ENCODE assay signal across 24 mouse cellular contexts in the genomic region with DNA sequence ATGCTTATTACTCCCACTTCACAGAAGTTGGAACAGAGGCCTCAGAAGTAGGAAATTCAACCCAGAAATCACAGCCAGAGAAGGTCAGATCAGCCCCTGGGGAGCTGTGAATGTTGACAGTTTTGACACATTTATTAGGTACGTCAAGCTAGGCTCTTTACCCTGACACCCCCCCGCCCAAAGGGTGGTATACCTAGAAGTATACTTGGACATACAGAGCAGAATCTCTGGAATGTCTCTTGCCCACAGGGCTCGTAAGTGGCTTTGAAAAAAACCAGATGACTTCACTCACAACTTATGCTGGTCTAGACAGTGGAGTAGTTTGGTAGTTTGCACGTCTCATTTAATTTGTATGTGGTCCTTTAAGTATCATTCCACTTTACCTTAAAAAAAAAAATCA. TPM values are rescaled to one million over a fixed set of nuclear protein-coding genes. Genes with fewer than 3 reads are reported as not detected.
DNase-seq lines count a peak whose midpoint lies in the region; ATAC-seq lines count a peak whose summit lies in the region.
"Had no signal": no experiment of that assay in that cellular context is flagged by ENCODE, and none has a peak within 500 bp of the region (broad histone marks: within the 10 kb centered on the region; RNA-seq: fewer than 3 reads in every experiment).

No protein-coding gene starts in this region.

- H3K27me3 ChIP-seq in forebrain, embryonic 12.5 days: no peaks in the 10 kb centered on the region
- no peaks in the 10 kb centered on the region for H3K27me3 ChIP-seq in forebrain, embryonic 16.5 days (replicated peaks; ENCODE audit: control insufficient read depth, insufficient read depth, low read length)
- no peaks in the 10 kb centered on the region for H3K27me3 ChIP-seq in lung, embryonic 16.5 days (ENCODE audit: control insufficient read depth, insufficient read depth, low read depth, low read length)
- no peaks in the 10 kb centered on the region for H3K27me3 ChIP-seq in limb, embryonic 15.5 days
- H3K27me3 ChIP-seq: liver, embryonic 13.5 days; midbrain, embryonic 12.5 days; stomach, embryonic 15.5 days had no signal

- H3K4me3 ChIP-seq in forebrain, embryonic 12.5 days (replicated peaks): no peak overlapping the region
- H3K4me3 ChIP-seq in forebrain, embryonic 16.5 days (replicated peaks; ENCODE audit: low read length): no peak overlapping the region
- no peak overlapping the region for H3K4me3 ChIP-seq in lung, embryonic 16.5 days (ENCODE audit: low read length)
- H3K4me3 ChIP-seq in limb, embryonic 15.5 days: no peak overlapping the region
- H3K4me3 ChIP-seq: forebrain, embryonic 10.5 days; gastrocnemius, adult 2 months; liver, embryonic 13.5 days; midbrain, embryonic 12.5 days; stomach, embryonic 15.5 days had no signal

- H3K4me1 ChIP-seq in forebrain, embryonic 12.5 days: peaks cover 23% of the 10 kb centered on the region
- 0 out of 2 replicates have a peak, but pooled peaks cover 4% of the 10 kb centered on the region for H3K4me1 ChIP-seq in forebrain, embryonic 16.5 days (replicated peaks; ENCODE audit: control insufficient read depth, insufficient read depth, low read length)
- H3K4me1 ChIP-seq in lung, embryonic 16.5 days (replicated peaks; ENCODE audit: control insufficient read depth, insufficient read depth, low read length): 0 out of 2 replicates have a peak, but pooled peaks cover 2% of the 10 kb centered on the region
- H3K4me1 ChIP-seq in limb, embryonic 15.5 days: 0 out of 2 replicates have a peak, but pooled peaks cover 4% of the 10 kb centered on the region
- H3K4me1 ChIP-seq: stomach, embryonic 15.5 days had no signal

- ATAC-seq in forebrain, embryonic 12.5 days (ENCODE audit: low FRiP score): 0 out of 2 replicates have a peak, but pooled peaks have one; percentile 18
- ATAC-seq in forebrain, embryonic 16.5 days: no peak
- ATAC-seq in lung, embryonic 16.5 days (ENCODE audit: low read depth): peak; percentile 77
- 0 out of 2 replicates have a peak, but pooled peaks have one; percentile 41 for ATAC-seq in limb, embryonic 15.5 days (ENCODE audit: insufficient number of reproducible peaks, low FRiP score, low TSS enrichment, low read depth)
- ATAC-seq: CD4-positive, CD25-positive, alpha-beta regulatory T cell, adult 4 months; intestine, embryonic 16.5 days had no signal

- DNase-seq in lung, postnatal 14 days: no peak
- peak; percentile 73 for DNase-seq in hindlimb bud, embryonic 11.5 days (ENCODE audit: extremely low spot score, low read depth, low spot score)
- no peak for DNase-seq in right cerebral cortex, postnatal 25 days
- no peak for DNase-seq in adrenal gland, postnatal 14 days
- DNase-seq: cerebellum, adult 11 months; cerebellum, postnatal 10 days; gastrocnemius, adult 2 months; heart, postnatal 4 days; kidney, adult 9 months; layer of hippocampus, adult 9-11 months; liver, embryonic 13.5 days; lung, adult 2 months; right cerebral cortex, adult 18-20 months; thymus, postnatal 36 days had no signal

- H3K4me2 ChIP-seq in forebrain, embryonic 12.5 days: no peak overlapping the region
- no peak overlapping the region for H3K4me2 ChIP-seq in forebrain, embryonic 16.5 days (ENCODE audit: low read length)
- no peak overlapping the region for H3K4me2 ChIP-seq in lung, embryonic 16.5 days (ENCODE audit: low read depth, low read length)
- H3K4me2 ChIP-seq in limb, embryonic 15.5 days: no peak overlapping the region
- H3K4me2 ChIP-seq: hindbrain, embryonic 14.5 days; liver, embryonic 13.5 days; midbrain, embryonic 12.5 days; stomach, embryonic 15.5 days had no signal

- WGBS in forebrain, embryonic 12.5 days: 66% methylated on average over 4 of the region's 4 CpGs
- WGBS in forebrain, embryonic 16.5 days: 63% methylated on average over 4 of the region's 4 CpGs
- WGBS in lung, embryonic 16.5 days: 54% methylated on average over 4 of the region's 4 CpGs
- WGBS in limb, embryonic 15.5 days: 8% methylated on average over 4 of the region's 4 CpGs

- H3K9ac ChIP-seq in forebrain, embryonic 12.5 days: no peak overlapping the region
- H3K9ac ChIP-seq in forebrain, embryonic 16.5 days (replicated peaks; ENCODE audit: low read depth, low read length): no peak overlapping the region
- H3K9ac ChIP-seq in lung, embryonic 16.5 days (ENCODE audit: low read length): no peak overlapping the region
- no peak overlapping the region for H3K9ac ChIP-seq in limb, embryonic 15.5 days
- H3K9ac ChIP-seq: hindbrain, embryonic 14.5 days; liver, embryonic 13.5 days; midbrain, embryonic 12.5 days; stomach, embryonic 15.5 days had no signal

- no peak overlapping the region for H3K27ac ChIP-seq in forebrain, embryonic 12.5 days
- no peak overlapping the region for H3K27ac ChIP-seq in forebrain, embryonic 16.5 days (ENCODE audit: low read length)
- no peak overlapping the region for H3K27ac ChIP-seq in lung, embryonic 16.5 days (ENCODE audit: low read length)
- no peak overlapping the region for H3K27ac ChIP-seq in limb, embryonic 15.5 days
- H3K27ac ChIP-seq: forebrain, embryonic 10.5 days; gastrocnemius, adult 2 months; hindbrain, embryonic 14.5 days; liver, embryonic 13.5 days; midbrain, embryonic 12.5 days; stomach, embryonic 15.5 days had no signal

- H3K9me3 ChIP-seq in forebrain, embryonic 12.5 days: no peaks in the 10 kb centered on the region
- H3K9me3 ChIP-seq in forebrain, embryonic 16.5 days (ENCODE audit: control insufficient read depth, low read length): no peaks in the 10 kb centered on the region
- no peaks in the 10 kb centered on the region for H3K9me3 ChIP-seq in lung, embryonic 16.5 days (ENCODE audit: control insufficient read depth, low read length)
- no peaks in the 10 kb centered on the region for H3K9me3 ChIP-seq in limb, embryonic 15.5 days
- H3K9me3 ChIP-seq: forebrain, embryonic 10.5 days; liver, embryonic 13.5 days; midbrain, embryonic 12.5 days; stomach, embryonic 15.5 days had no signal

- H3K36me3 ChIP-seq in forebrain, embryonic 12.5 days (replicated peaks): no peaks in the 10 kb centered on the region
- no peaks in the 10 kb centered on the region for H3K36me3 ChIP-seq in forebrain, embryonic 16.5 days (ENCODE audit: control insufficient read depth, insufficient read depth)
- no peaks in the 10 kb centered on the region for H3K36me3 ChIP-seq in lung, embryonic 16.5 days (ENCODE audit: control insufficient read depth, insufficient read depth, low read length)
- H3K36me3 ChIP-seq in limb, embryonic 15.5 days: no peaks in the 10 kb centered on the region
- H3K36me3 ChIP-seq: forebrain, embryonic 10.5 days; liver, embryonic 13.5 days; midbrain, embryonic 12.5 days; stomach, embryonic 15.5 days had no signal

RNA-seq across cellular contexts. Expression of a gene that starts 11.8 kb away (rescaled TPM):
- 14.1 and 19.7 TPM in 2 replicates for polyA plus RNA-seq in forebrain, embryonic 12.5 days (2016; fragmentation: Nextera tagmentation; extraction: Ambion mirVana)
- polyA plus RNA-seq in forebrain, embryonic 16.5 days (2015; fragmentation: Nextera tagmentation; extraction: Ambion mirVana): 11.5 and 13.9 TPM in 2 replicates
- 33.0 and 36.1 TPM in 2 replicates for polyA plus RNA-seq in lung, embryonic 16.5 days (2015; fragmentation: Nextera tagmentation; extraction: Ambion mirVana)
- polyA plus RNA-seq in limb, embryonic 15.5 days (2015; fragmentation: Nextera tagmentation; extraction: Ambion mirVana): 7.3 and 8.7 TPM in 2 replicates
- total RNA-seq in adrenal gland, postnatal 14 days (2021): 16.7 and 18.7 TPM in 2 replicates
